Mouse (Mus musculus) limb, embryonic 15.5 days (tissue): ENCODE results near the gene Arhgap15. TPM values are rescaled to one million over a fixed set of nuclear protein-coding genes. Genes with fewer than 3 reads are reported as not detected.

Experiments used
- ATAC-seq: fragments of 200-750 bp; cut with Nextera tagmentation; 2 replicates; pipeline ENCODE4 v1.8.0; 2017; ENCODE audit warnings: low read depth, moderate TSS enrichment; ENCODE audit not compliant: insufficient number of reproducible peaks, low FRiP score, low TSS enrichment
- H3K27ac ChIP-seq: fragments of 300-500 bp; sonication (generic); 2 replicates; pipeline ENCODE4 v1.5.1; 2015; ENCODE audit warnings: moderate library complexity, mild to moderate bottlenecking, inconsistent platforms
- H3K27me3 ChIP-seq: fragments of 300-500 bp; sonication (generic); 2 replicates; pipeline ENCODE4 v1.6.1; 2015; ENCODE audit warnings: inconsistent platforms
- H3K36me3 ChIP-seq: fragments of 300-500 bp; sonication (generic); 2 replicates; pipeline ENCODE4 v1.6.1; 2015; ENCODE audit warnings: inconsistent platforms
- H3K4me1 ChIP-seq: fragments of 300-500 bp; sonication (generic); 2 replicates; pipeline ENCODE4 v1.6.1; 2015; ENCODE audit warnings: inconsistent platforms
- H3K4me2 ChIP-seq: fragments of 300-500 bp; sonication (generic); 2 replicates; pipeline ENCODE4 v1.6.1; 2015; ENCODE audit warnings: mild to moderate bottlenecking, inconsistent platforms
- H3K4me3 ChIP-seq: fragments of 300-500 bp; sonication (generic); 2 replicates; pipeline ENCODE4 v1.5.1; 2015; ENCODE audit warnings: mild to moderate bottlenecking, inconsistent platforms
- H3K9ac ChIP-seq: fragments of 300-500 bp; sonication (generic); 2 replicates; pipeline ENCODE4 v1.6.1; 2015; ENCODE audit warnings: inconsistent platforms
- H3K9me3 ChIP-seq: fragments of 300-500 bp; sonication (generic); 2 replicates; pipeline ENCODE4 v1.6.1; 2016; ENCODE audit warnings: inconsistent platforms
- WGBS: fragments of 180-500 bp; shearing (Covaris S2); methylation state at CpG from one replicate; pipeline ENCODE4 v1.1.7; 2015; 5-methylcytosine and 5-hydroxymethylcytosine counted together
- polyA plus RNA-seq: library from polyadenylated mRNA; unstranded; fragments of >200 nt; fragmentation: Nextera tagmentation; extraction: Ambion mirVana; gene quantifications from 2 replicates; pipeline ENCODE4 v1.2.1, GENCODE M21; 2015

The Arhgap15 gene
- polyA plus RNA-seq, 1 experiment from 2014 or later = 2.7 TPM

DNA sequence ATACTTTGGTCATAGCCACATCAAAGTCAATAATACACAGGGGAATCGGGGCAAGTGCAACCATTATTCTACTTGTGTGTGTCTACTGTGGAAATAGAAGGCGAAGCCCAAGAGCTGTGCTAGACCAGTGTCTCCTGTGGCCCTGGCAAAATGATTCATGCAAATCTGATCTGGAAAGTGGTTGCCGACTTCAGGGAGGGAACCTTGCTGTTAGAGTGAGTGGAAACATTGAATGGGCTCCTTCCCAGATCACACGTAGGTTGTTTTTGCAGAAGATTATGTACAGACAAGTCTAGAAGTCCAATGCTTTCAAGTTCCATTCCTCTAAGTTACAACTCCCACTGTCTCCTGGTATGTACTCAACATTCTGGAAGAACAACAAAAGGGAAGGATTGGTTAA lies 606.2 kb downstream of the Arhgap15 start:
- no peak overlapping the region for H3K4me2 ChIP-seq
- peaks cover 5% of the 10 kb centered on the region; the same call in 1 of the 2 replicates for H3K4me1 ChIP-seq
- H3K36me3 ChIP-seq = no peaks in the 10 kb centered on the region
- H3K4me3 ChIP-seq = no peak overlapping the region
- H3K27me3 ChIP-seq = no peaks in the 10 kb centered on the region
- 0 out of 2 replicates have a peak overlapping the region, but pooled peaks have one; percentile 62 for H3K27ac ChIP-seq
- 72% methylated on average over 4 of the region's 4 CpGs for WGBS
- no peak overlapping the region for H3K9ac ChIP-seq
- no peaks in the 10 kb centered on the region for H3K9me3 ChIP-seq
- ATAC-seq = no peak

DNA sequence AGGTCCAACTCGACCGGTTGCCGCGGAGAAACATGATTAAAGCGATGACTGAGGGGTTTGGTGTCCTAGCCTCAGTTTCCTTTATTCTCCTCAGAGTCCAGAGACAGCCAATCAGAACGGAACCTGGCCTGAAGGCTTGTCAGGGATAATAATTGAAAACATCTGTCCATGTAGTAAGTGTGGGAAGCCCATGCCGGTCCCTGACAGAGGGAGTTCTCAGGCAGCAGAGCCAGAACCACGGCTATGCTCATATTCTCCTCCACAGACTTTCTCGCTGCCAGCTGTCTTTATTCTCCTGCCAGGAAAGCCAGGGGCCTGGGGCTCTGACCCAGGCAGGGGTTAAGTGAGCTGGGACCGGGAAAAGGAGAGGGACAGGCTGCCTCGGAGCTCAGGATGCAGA lies 606.7 kb downstream of the Arhgap15 start:
- Histone ChIP-seq H3K9me3 (no peaks in the 10 kb centered on the region), H3K27ac (peak overlapping the region; percentile 62; the same call in 1 of the 2 replicates), H3K4me1 (peaks cover 5% of the 10 kb centered on the region; the same call in 1 of the 2 replicates), H3K4me2 (peak overlapping the region; percentile 13; the same call in 1 of the 2 replicates), H3K9ac (no peak overlapping the region), H3K36me3 (no peaks in the 10 kb centered on the region), H3K4me3 (no peak overlapping the region), H3K27me3 (no peaks in the 10 kb centered on the region)
- 33% methylated on average over 11 of the region's 11 CpGs for WGBS
- ATAC-seq = 0 out of 2 replicates have a peak, but pooled peaks have one; percentile 40

DNA sequence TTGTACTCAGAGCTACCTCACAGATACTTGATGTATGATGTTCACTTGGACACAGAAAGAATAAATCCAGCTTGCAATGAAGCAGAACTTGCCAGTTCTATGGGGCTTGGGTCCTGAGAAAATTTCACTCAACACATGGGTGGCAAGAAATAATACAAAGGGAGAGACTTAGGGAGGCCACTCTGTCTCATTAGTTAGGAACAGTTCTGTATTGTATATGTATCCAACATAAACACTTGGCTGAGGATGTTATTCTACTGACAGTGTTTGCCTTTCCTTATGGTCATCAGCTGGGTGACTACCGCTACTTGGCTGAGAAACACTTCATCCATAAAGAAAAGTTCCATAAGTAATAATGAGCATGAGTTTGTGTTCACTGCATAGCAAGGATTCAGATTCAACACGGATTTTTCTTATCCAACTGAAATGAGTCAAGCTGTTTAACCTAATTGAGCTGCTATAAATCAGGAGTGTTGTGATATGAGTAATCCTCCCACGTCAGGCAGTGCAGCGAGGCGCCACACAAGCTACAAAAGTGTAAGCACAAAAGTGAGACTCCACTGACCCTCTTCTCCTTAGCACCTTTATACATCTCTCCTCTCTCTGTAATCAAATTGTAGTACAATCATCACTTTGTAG lies 607.7 kb downstream of the Arhgap15 start:
- Histone ChIP-seq H3K4me3 (no peak overlapping the region), H3K9me3 (no peaks in the 10 kb centered on the region), H3K27me3 (no peaks in the 10 kb centered on the region), H3K4me1 (peaks cover 5% of the 10 kb centered on the region; the same call in 1 of the 2 replicates), H3K36me3 (no peaks in the 10 kb centered on the region), H3K27ac (no peak overlapping the region), H3K4me2 (no peak overlapping the region), H3K9ac (no peak overlapping the region)
- WGBS = 71% methylated on average over 5 of the region's 5 CpGs
- no peak for ATAC-seq

GRCm38 (mm10) chr2:44356887-44357251 lies 608.2 kb downstream of the Arhgap15 start:
- Histone ChIP-seq H3K9me3 (no peaks in the 10 kb centered on the region), H3K9ac (no peak overlapping the region), H3K36me3 (no peaks in the 10 kb centered on the region), H3K4me2 (no peak overlapping the region), H3K4me3 (no peak overlapping the region), H3K27me3 (no peaks in the 10 kb centered on the region), H3K4me1 (peaks cover 5% of the 10 kb centered on the region; the same call in 1 of the 2 replicates), H3K27ac (no peak overlapping the region)
- ATAC-seq = no peak
- 92% methylated on average over 6 of the region's 6 CpGs for WGBS

DNA sequence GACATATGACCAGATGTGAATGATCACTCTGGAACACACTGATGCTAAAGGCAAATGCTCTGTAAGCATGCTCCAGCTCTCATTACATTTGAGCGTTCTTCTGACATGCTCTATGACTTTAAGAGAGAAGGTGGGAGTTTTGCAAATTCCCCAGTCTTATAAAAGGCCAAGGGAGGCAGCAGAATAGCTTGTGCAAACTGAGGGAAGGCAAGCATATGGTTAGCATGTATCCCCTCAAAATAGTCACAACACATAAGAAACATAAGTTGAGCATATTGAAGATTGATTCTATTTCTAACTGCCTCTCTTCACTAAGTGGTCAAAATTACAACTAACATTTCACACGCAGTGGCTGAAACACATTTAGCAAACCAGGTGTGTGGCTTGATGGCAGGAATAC lies 631.6 kb downstream of the Arhgap15 start:
- Histone ChIP-seq H3K4me1 (0 out of 2 replicates have a peak, but pooled peaks cover 4% of the 10 kb centered on the region), H3K9ac (no peak overlapping the region), H3K9me3 (no peaks in the 10 kb centered on the region), H3K4me3 (no peak overlapping the region), H3K27ac (no peak overlapping the region), H3K27me3 (no peaks in the 10 kb centered on the region), H3K36me3 (no peaks in the 10 kb centered on the region), H3K4me2 (no peak overlapping the region)
- WGBS = 52% methylated on average over 2 of the region's 2 CpGs
- no peak for ATAC-seq

- no peak for ATAC-seq
- 78% methylated on average over 6 of the region's 6 CpGs for WGBS
Observed at GRCm38 (mm10) chr2:44384541-44384940, 635.9 kb downstream of the Arhgap15 start.

GRCm38 (mm10) chr2:44389556-44389955 lies 640.9 kb downstream of the Arhgap15 start:
- no peak overlapping the region for H3K9ac ChIP-seq
- no peak overlapping the region for H3K27ac ChIP-seq
- H3K36me3 ChIP-seq = no peaks in the 10 kb centered on the region
- H3K27me3 ChIP-seq = no peaks in the 10 kb centered on the region
- H3K4me3 ChIP-seq = no peak overlapping the region
- 75% methylated on average over 4 of the region's 4 CpGs for WGBS
- H3K9me3 ChIP-seq = no peaks in the 10 kb centered on the region
- no peaks in the 10 kb centered on the region for H3K4me1 ChIP-seq
- no peak for ATAC-seq
- no peak overlapping the region for H3K4me2 ChIP-seq

More at GRCm38 (mm10) chr2:44384541-44384940, 635.9 kb downstream of the Arhgap15 start:
- H3K9me3 ChIP-seq = no peaks in the 10 kb centered on the region
- no peak overlapping the region for H3K4me3 ChIP-seq
- no peaks in the 10 kb centered on the region for H3K27me3 ChIP-seq
- H3K27ac ChIP-seq = no peak overlapping the region
- no peaks in the 10 kb centered on the region for H3K36me3 ChIP-seq
- no peak overlapping the region for H3K9ac ChIP-seq
- H3K4me1 ChIP-seq = 0 out of 2 replicates have a peak, but pooled peaks cover 4% of the 10 kb centered on the region
- H3K4me2 ChIP-seq = no peak overlapping the region

DNA sequence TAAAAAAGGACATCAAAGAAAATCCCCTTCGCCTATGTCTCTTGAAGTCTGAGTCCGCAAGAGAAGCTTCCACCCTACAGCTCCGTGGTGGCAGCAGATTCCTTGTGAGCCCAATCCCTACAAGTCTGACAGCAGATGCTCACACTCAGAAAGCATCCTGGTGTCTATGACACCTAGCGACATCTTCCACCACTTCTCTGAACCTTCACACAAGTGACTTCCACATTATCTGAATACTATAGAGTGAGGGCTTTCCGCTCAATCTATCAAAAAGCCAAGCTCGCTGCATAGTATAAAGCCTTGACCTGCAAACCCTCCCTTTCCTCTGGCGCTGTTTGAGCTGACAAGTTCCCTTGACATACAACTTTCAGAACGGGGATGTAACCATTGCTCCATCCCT lies 645.2 kb downstream of the Arhgap15 start:
- H3K27ac ChIP-seq = no peak overlapping the region
- H3K9ac ChIP-seq = no peak overlapping the region
- no peaks in the 10 kb centered on the region for H3K36me3 ChIP-seq
- WGBS = 84% methylated on average over 8 of the region's 8 CpGs
- no peak overlapping the region for H3K4me3 ChIP-seq
- no peak for ATAC-seq
- no peaks in the 10 kb centered on the region for H3K4me1 ChIP-seq
- H3K9me3 ChIP-seq = no peaks in the 10 kb centered on the region
- no peak overlapping the region for H3K4me2 ChIP-seq
- no peaks in the 10 kb centered on the region for H3K27me3 ChIP-seq

DNA sequence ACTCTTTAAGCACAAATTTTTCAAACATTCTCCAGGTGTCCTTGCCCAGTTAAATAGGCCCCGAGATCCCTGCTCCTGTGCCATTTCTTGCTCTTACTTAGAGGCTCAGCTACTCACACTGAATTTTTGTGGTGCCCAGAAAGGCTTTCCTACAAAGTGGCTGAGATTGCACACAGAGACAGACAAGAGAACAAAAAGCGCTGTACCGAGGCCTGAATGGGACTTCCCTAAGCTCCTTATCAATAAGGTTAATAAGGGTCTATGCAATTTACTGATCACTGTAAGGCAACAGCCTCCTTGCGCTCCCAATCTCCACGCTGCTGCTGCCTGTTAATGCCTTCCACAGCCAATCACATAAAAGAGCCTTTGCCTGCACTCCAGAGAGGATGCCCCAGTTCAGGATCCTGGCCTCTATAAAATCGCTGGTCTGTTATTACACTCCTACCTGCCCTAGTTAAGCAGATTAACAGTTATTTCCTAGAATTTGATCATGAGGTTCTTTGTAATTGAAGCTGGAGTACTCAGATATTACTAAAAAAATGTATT lies 646.4 kb downstream of the Arhgap15 start:
- no peak overlapping the region for H3K27ac ChIP-seq

GRCm38 (mm10) chr2:44395577-44395976 lies 647.0 kb downstream of the Arhgap15 start:
- Histone ChIP-seq H3K9ac (no peak overlapping the region), H3K36me3 (no peaks in the 10 kb centered on the region), H3K27me3 (no peaks in the 10 kb centered on the region), H3K4me1 (no peaks in the 10 kb centered on the region), H3K27ac (no peak overlapping the region), H3K4me2 (no peak overlapping the region), H3K9me3 (no peaks in the 10 kb centered on the region), H3K4me3 (no peak overlapping the region)
- 37% methylated on average over 2 of the region's 2 CpGs for WGBS
- no peak for ATAC-seq

More for the DNA sequence above, 646.4 kb downstream of the Arhgap15 start:
- no peak for ATAC-seq
- Histone ChIP-seq H3K27me3 (no peaks in the 10 kb centered on the region), H3K36me3 (no peaks in the 10 kb centered on the region), H3K9ac (no peak overlapping the region), H3K4me2 (no peak overlapping the region), H3K9me3 (no peaks in the 10 kb centered on the region), H3K4me3 (no peak overlapping the region), H3K4me1 (no peaks in the 10 kb centered on the region)
- 33% methylated on average over 6 of the region's 6 CpGs for WGBS

DNA sequence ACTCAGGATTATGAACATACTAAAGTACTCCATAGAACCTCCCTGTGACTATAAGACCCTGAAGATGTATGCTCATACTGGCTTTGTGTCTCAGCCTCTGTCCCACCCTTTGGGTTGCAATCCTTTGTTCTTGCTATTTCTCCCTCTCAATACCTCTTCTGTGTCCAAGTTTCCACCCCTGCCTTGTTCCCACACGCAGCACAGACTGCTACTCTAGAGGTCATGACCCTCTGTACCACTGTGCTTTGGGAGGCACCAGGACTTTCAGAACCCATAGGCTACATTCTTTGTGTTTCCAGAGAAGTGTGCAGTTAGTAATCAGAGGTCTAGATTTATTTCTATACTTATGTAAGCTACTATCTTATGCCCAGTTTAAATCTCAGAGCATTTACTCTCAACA lies 648.6 kb downstream of the Arhgap15 start:
- no peaks in the 10 kb centered on the region for H3K9me3 ChIP-seq
- no peak overlapping the region for H3K4me3 ChIP-seq
- 32% methylated on average over 1 of the region's 1 CpGs for WGBS
- 0 out of 2 replicates have a peak, but pooled peaks cover 3% of the 10 kb centered on the region for H3K4me1 ChIP-seq
- no peaks in the 10 kb centered on the region for H3K36me3 ChIP-seq
- H3K4me2 ChIP-seq = no peak overlapping the region
- H3K27ac ChIP-seq = no peak overlapping the region
- no peak overlapping the region for H3K9ac ChIP-seq
- H3K27me3 ChIP-seq = no peaks in the 10 kb centered on the region
- ATAC-seq = no peak

GRCm38 (mm10) chr2:44397735-44398337 lies 649.2 kb downstream of the Arhgap15 start:
- H3K27me3 ChIP-seq = no peaks in the 10 kb centered on the region
- H3K4me1 ChIP-seq = 0 out of 2 replicates have a peak, but pooled peaks cover 3% of the 10 kb centered on the region
- H3K27ac ChIP-seq = no peak overlapping the region
- no peak overlapping the region for H3K9ac ChIP-seq
- WGBS = 82% methylated on average over 4 of the region's 4 CpGs
- H3K9me3 ChIP-seq = no peaks in the 10 kb centered on the region
- no peak overlapping the region for H3K4me2 ChIP-seq
- no peak overlapping the region for H3K4me3 ChIP-seq
- ATAC-seq = no peak
- no peaks in the 10 kb centered on the region for H3K36me3 ChIP-seq
